Mouse (Mus musculus) ovary, postnatal 10 days (tissue): ENCODE results near the gene Pou6f1.
"Not testable (repeated sequence)": the region's sequence is repeated elsewhere in the genome, so short reads cannot be mapped to it uniquely, and the experiment has no call there.

Source experiments
- DNase-seq: peaks from one replicate; pipeline ENCODE4 v3.0.0; 2022; ENCODE audit warnings: low spot score

Gene Pou6f1

DNA sequence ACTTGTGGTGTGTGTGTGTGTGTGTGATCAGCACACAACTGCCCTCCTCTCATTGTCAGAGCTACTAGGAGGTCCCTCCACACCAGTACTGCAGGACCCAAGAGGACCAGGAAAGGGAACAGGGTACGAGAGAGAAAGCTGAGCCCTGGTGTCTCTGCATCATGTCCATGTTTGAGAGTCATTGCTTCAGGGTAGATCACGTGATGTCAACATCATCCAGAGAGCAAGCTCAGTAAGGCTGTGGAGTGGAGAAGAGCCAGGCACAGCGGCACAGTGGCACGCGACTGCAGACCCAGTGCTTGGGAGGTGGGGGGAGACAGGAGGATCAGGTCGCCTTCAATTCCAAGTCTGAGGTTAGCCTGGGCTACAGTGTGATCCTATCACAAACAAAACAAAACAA, 23.4 kb downstream of the Pou6f1 start:
- no peak for DNase-seq

DNA sequence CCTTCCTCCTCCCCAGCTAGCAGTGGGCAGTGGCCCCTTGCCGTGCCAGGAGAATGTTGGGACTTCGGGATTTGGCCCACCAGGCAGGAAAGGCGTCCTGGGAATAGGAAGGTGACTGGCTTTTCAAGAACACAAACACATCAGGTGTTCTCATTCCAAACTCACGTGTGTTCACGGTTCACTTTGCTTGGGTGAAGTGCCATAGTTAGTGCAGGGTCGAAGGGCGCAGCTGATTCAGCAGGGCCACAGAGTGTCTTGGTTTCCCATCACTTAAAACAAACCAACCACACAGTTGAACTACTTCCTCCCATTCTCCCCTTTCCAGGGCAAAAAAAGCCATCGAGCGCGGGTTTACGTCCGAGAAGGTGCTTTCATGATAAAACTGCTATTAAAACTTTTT, 24.4 kb downstream of the Pou6f1 start:
- DNase-seq, result no peak

DNA sequence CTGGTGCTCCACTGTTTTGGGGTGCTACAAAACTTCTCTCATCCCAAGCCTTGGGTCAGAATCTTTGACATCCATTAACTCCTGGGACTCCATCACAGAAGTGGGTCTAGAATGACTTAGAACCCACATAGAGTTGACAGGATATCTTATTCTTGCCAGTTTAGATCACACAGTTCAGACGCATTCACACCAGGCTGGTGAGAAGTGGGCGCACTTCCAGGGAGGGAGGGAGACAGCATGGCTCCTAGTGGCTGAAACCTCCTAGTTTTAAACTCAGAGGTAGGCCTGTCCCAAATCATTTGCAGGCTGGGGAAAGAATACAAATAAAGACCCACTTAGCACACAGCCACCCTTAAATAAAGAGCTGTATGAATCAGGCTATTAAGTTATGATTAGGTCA, 25.4 kb downstream of the Pou6f1 start:
- DNase-seq, result no peak

- DNase-seq, result no peak
Measured at GRCm38 (mm10) chr15:100573946-100574345, 25.8 kb downstream of the Pou6f1 start.

DNA sequence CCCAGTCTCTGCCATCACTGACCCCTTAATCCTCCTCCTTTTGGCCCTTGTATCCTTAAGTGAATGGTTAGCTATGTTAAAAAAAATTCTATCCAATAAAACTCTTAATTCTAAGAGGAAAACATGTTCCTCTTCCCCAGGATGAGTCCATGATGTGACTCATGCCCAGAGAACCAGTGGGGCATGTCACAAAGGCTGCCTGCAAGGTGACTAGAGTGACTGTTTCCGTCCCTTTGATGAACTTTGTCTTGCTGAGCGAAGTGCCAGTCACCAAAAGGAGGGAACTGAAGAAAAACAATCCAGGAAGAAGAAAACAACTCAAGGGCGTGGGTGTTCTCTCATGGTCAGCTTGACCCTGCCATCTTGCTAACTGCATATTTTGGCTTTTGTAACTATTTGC, 30.5 kb downstream of the Pou6f1 start:
- DNase-seq, result no peak

DNA sequence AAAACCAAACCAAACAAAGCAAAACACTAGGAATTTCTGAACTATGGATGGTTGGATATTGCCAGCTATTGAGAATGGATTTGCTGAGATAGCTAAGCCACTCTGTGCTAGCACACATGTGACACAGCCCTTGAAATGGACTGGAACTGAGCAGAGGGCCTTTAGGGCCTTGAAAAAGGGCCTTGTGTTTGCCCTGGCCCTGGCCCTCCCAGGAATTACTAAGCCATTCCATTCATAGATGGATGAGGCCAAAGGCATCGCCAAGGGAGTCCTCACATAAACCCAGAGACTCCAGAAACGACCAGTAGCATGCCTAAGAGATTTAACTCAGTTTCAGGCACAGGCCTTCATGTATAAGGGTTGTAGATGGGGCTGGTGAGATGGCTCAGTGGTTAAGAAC, 33.3 kb downstream of the Pou6f1 start:
- DNase-seq, result no peak

GRCm38 (mm10) chr15:100557705-100558433, 41.9 kb downstream of the Pou6f1 start:
- DNase-seq, result no peak

GRCm38 (mm10) chr15:100556378-100556777, 43.4 kb downstream of the Pou6f1 start:
- no peak for DNase-seq

DNA sequence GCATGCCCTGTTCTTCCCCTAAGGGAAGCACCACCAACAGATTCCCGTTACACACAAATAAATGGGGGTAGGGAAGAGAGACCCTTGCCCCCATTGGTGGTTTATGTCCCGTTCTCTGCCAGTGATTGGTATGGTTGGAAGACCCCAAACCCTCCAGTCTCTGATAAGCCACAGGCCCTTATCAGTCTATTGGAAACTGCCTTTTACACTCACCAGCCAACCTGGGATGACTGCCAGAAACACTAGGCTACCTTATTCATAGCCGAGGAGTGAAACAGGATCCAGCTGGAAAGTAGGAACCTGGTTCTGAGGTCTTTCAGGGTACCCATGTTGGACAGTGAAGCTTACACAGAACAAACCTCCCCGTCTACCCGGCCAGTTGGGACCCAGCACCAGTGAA, 43.8 kb downstream of the Pou6f1 start:
- DNase-seq, result no peak

DNA sequence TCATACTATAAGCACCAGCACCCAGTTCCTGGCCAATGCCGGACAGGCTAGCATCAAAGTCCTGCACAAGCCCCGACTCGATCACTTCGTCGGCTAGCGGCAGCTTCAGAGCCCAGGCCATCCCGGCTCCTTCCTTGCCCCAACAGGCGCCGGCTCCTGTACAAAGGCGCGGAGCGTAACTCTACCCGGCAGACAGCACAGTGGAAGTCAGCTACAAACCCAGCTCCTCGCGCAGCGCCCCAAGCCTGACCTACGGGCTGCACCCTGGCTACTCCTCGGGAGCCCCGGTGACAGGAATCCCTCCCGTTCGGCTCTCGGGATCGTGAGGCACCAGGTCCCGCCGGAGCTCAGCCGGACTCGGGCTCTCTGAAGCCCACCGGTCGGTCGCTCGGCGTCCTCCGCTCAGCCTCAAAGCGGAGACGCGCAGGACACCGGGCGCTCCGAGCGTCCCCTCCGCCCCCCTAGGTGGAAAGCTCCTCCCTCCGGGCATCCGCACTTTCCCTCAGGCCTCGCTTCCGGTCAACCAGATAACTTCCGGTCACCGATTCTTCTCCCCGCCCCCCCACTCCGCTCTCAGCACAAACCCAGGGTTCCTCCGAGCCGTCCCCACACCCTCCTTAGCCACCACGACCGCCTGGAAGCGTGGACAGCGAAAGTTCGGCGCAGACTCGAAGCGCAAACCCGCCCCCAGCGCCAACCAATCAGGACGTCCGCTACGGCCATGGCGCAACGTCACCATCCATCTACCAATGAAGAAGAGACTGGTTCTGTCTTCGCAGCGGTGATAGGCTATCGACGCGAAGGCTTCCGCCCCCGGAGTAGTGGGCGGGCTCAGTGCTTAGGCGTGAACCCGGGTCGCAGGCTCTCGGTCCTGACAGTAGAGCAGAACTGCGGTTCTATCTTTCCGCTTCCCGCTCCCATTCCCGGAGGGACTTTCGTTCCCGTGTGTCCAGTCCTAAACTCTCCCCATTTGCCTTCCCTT, 48.2 kb downstream of the Pou6f1 start, which contains the start of gene Tfcp2:
Tfcp2 (minus strand) TSS at position 683 of the 982 bp plus-strand sequence.
- peak; percentile 95 for DNase-seq

- no peak for DNase-seq
Measured at GRCm38 (mm10) chr15:100550280-100550679, 49.5 kb downstream of the Pou6f1 start.

DNA sequence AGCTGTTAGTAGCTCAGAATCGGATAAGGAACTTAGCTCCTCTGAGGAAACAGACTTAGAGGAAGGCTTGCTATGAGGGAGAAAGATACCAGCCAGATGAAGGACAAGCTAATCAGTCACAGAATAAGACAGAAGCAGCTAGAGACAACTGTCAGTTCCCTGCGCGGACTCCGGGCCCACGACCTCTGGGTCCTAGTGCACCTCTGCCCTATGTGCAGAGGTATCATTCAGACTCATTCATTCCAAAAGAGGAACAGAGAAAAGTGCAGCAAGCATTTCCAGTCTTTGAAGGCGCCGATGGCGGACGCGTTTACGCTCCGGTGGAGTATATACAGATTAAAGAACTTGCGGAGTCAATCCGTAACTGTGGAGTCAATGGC, 56.1 kb downstream of the Pou6f1 start:
- DNase-seq, result not testable (repeated sequence)

DNA sequence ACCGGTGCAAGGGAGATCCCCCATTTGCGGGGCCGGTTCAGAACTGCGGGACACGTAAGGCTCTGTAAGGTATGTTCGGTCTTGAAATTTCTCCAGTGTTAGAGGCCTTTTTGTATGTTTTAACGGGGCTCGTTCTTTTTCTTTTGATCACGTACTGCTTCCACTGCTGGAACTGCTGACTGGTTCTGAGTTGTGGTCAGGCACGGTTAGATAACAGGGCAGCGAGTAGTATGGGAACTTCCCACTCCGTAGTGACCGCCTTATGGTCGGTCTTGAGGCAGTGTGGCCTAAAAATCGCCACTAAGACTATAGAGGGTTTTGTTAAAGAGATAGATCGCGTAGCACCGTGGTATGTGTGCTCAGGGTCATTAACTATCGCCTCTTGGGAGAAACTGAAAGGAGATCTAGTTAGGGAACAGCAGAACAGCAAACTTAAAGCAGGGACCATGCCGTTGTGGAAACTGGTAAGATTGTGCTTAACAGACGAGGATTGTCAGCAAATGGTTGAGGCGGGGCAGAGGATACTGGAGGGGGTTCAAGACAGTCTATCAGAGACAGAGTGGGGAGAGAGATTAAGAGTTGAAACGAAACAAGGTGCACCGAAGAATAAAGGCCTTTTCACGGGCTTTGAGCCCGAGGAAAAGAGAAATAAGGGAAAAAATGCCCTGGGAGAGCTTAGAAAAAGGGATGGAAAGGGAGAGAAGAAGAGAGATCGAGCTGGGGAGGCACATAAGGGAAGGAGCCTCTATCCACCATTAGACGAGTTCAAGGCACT, 56.7 kb downstream of the Pou6f1 start:
- DNase-seq, result not testable (repeated sequence)

DNA sequence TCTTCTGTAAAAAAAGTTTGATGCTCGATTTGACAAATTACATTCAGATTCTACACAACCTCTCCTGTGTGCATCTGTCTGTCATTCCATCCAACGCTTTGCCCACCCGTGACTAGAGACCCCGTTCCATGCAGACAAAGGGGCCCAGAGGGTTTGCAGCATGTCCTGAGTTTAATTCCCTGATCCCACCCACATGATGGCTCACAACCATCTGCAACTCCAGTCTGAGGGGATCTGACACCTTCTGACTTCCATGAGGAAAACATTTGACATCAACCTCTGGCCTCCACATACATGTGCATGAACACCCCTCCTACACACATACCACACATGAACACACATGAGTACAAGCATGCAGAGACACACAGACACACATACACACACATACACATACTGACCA, 58.4 kb downstream of the Pou6f1 start:
- DNase-seq, result no peak

DNA sequence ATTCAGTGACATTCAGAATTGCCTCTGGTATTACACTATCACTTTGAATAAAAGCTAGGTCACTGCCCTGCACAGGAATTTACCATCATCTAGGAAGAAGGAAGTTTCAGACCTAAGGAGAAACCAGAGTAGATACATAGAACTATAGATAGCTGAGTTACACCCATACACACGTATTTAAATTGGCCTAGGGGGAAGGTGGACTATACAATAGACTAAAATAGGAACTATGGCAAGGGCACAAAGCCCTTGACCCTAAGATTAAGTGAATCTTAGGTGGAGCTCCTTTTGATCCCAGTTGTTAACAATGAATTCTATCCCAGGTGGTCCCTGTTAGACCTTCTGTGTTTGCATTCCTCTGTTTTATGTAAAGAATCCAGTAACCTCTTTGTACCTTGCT, 58.8 kb downstream of the Pou6f1 start:
- DNase-seq, result not testable (repeated sequence)

DNA sequence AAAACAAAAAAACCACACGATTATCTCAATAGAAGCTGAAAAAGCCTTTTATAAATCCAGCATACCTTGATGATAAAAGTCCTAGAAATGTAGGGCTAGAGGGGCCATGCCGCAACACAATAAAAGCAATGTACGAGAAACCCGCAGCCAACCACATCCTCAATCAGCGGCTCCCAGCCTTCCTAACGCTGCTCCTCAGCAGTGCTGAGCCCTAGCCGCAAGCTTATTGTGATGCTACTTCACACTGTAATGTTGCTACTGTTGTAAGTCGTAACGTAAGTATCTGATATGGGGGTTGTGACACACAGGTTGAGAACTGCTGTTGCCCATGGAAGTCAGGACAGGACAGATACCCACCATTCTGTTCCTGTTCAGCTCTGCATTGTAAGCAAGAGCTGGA, 60.4 kb downstream of the Pou6f1 start:
- no peak for DNase-seq

GRCm38 (mm10) chr15:100537913-100538312, 61.9 kb downstream of the Pou6f1 start:
- DNase-seq, result no peak

- DNase-seq, result no peak
Measured at GRCm38 (mm10) chr15:100527900-100528299, 71.9 kb downstream of the Pou6f1 start.

DNA sequence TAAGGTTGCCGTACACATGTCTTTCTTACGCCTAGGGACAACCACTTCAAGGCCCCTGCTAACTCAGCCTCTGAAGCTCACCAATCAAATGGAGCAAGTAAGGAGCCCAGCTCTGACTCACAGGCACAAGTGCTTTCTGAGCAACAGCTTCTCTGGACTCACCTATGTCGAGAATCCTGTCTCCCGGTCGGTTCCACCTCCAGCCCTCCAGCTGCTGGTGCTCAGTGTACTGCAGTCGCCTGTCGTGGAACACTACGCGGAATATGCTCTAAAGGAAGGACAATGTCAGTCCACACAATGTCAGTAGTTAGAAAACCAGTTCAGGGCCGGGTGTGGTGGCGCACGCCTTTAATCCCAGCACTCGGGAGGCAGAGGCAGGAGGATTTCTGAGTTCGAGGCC, 74.4 kb downstream of the Pou6f1 start:
- no peak for DNase-seq
